Mouse (Mus musculus): ENCODE measurements around the gene Bbs5. TPM values are rescaled to one million over a fixed set of nuclear protein-coding genes. Genes with fewer than 3 reads are reported as not detected.

Gene Bbs5
- polyA plus RNA-seq (2015; fragmentation: Illumina TruSeq; extraction: RNeasy Lipid Tissue Mini Kit (QIAGEN cat#74804); ENCODE audit: insufficient read depth, low replicate concordance): 5.7 TPM

DNA sequence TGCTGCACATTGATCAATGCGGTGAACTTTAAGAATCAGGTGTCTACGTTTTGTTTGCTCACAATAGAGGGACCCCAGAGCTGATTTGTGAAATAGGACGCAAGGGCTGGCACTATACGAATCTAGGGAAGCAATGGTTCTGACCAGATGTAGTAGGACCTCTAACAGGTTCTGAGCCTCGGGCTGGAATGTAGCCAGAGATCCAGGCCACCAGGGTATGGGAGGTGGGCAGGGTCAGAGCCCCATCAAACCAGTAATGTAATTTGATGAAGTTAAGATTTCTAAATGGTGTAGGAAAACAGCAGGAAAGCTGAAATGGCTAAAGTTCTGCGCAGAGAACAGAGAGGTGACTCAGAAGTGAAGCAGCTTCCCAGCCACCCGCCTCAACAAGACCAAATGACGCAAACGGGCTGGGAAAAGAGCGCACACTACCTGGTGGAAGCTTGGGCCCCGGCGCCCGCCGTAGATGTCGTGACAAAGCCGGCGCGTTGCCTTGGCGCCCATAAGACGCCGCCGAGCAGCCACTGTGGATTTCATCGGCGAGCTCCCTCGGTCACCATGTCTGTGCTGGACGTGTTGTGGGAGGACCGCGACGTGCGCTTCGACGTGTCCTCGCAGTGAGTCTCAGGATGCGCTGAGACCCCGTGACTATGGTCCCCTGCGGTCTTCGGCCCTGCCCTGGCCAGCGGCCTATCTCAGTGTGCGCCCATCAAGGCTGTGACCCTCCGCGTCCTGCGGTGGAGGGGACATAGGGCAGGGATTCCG is at the start of gene Bbs5:
TSS of gene Bbs5 (plus strand) at position 446 of the 765 bp plus-strand sequence.

GRCm38 (mm10) chr2:69669853-69670252 is 22.9 kb downstream of the Bbs5 start, which contains the start of gene Klhl41:
TSS of gene Klhl41 (plus strand) at chr2:69670120.

DNA sequence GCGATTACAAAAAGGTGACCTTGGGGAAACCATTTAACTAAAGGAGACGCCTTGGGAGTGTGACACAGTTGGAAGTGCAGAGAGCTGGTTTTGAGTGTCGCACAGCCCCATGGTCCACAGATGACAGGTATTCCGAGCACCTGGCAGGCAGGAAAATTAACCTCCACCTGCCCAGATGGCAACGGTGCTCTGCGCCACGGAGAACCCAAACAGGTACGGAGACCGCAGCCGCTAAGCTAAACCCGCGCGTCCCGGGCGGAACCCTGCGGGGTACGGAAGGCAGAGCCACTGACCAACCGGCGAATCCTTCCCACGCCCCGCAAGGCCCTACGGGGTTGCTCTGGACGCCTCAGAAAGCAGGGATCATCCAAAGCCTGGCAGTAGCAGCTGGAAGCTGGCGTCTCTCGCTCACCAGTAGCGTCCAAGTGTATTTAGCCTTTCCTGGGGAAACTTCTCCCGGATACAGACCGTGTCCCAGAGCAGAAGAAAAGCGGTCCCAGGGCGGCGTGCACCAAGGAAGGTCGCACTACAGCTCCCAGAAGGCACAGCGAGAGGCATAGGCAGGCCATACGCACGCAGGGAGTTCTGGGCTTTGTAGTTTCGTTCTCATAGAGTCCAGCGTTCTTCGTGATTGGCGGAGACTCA is 66.1 kb downstream of the Bbs5 start, which contains the start of gene Fastkd1:
TSS of gene Fastkd1 (minus strand) at position 536 of the 645 bp plus-strand sequence.

Other genes with a start within 250 kb of the Bbs5 start
- 0.10 TPM for gene Lrp2, start 61.1 kb upstream of the Bbs5 start, polyA plus RNA-seq (2015; fragmentation: Illumina TruSeq; extraction: RNeasy Lipid Tissue Mini Kit (QIAGEN cat#74804); ENCODE audit: insufficient read depth, low replicate concordance)
- 0.15 TPM for gene Klhl41, start 22.9 kb downstream of the Bbs5 start, polyA plus RNA-seq (2015; fragmentation: Illumina TruSeq; extraction: RNeasy Lipid Tissue Mini Kit (QIAGEN cat#74804); ENCODE audit: insufficient read depth, low replicate concordance)
- 20.8 TPM for gene Fastkd1, start 66.3 kb downstream of the Bbs5 start, polyA plus RNA-seq (2015; fragmentation: Illumina TruSeq; extraction: RNeasy Lipid Tissue Mini Kit (QIAGEN cat#74804); ENCODE audit: insufficient read depth, low replicate concordance)
- gene Ppig, start 75.4 kb downstream of the Bbs5 start, polyA plus RNA-seq (2015; fragmentation: Illumina TruSeq; extraction: RNeasy Lipid Tissue Mini Kit (QIAGEN cat#74804); ENCODE audit: insufficient read depth, low replicate concordance): 115 TPM
- 3.5 TPM for gene Ccdc173, start 142.4 kb downstream of the Bbs5 start, polyA plus RNA-seq (2015; fragmentation: Illumina TruSeq; extraction: RNeasy Lipid Tissue Mini Kit (QIAGEN cat#74804); ENCODE audit: insufficient read depth, low replicate concordance)
- gene Phospho2, start 142.5 kb downstream of the Bbs5 start, polyA plus RNA-seq (2015; fragmentation: Illumina TruSeq; extraction: RNeasy Lipid Tissue Mini Kit (QIAGEN cat#74804); ENCODE audit: insufficient read depth, low replicate concordance): 27.2 TPM
- gene Klhl23, start 174.8 kb downstream of the Bbs5 start, polyA plus RNA-seq (2015; fragmentation: Illumina TruSeq; extraction: RNeasy Lipid Tissue Mini Kit (QIAGEN cat#74804); ENCODE audit: insufficient read depth, low replicate concordance): 9.3 TPM
- gene Ssb, start 214.4 kb downstream of the Bbs5 start, polyA plus RNA-seq (2015; fragmentation: Illumina TruSeq; extraction: RNeasy Lipid Tissue Mini Kit (QIAGEN cat#74804); ENCODE audit: insufficient read depth, low replicate concordance): 361 TPM
- gene Mettl5, start 238.4 kb downstream of the Bbs5 start, polyA plus RNA-seq (2015; fragmentation: Illumina TruSeq; extraction: RNeasy Lipid Tissue Mini Kit (QIAGEN cat#74804); ENCODE audit: insufficient read depth, low replicate concordance): 37.1 TPM